ENCODE assay signal across 1 mouse cellular context in the genomic region with DNA sequence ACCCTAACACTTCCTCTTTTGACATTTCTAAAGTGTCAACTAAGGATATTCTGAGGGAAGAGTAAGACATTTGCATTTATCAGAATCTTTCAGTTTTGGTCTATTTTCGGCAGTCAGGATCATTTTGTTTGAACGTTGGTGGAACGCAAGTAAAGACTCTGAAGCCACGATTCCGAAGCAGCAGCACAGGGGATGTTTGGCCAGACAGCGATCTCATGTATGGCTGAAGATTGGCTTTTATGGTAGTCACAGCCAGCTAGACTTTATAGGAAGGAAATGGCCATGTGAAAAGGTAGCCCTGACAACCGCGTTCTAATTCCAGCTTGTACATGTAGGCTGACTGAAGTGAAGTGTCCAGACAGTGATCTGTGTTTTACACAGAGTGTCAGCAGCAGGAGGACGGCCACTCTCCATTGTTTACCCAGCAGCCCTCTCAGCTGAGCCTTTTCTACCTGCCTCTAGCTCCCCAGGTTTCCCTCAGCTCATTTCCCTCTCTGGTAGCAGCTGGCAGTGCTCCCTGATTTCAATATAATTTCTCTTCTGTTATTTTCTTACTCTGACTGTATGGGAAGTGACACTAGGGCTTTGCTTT.
TF ChIP-seq lines count a peak whose summit lies in the region.

No protein-coding gene starts in this region.

TF ChIP-seq in CH12.LX, 34 proteins besides CTCF, POLR2A, EP300 and RAD21:
- 0 out of 2 replicates have a peak, but pooled peaks have one; percentile 4 for TF ChIP-seq MEF2A (IDR thresholded peaks at IDR 0.05; ENCODE audit: borderline replicate concordance, low read depth, low read length)
